Mouse (Mus musculus): ENCODE data around the gene Zmiz2. TPM values are rescaled to one million over a fixed set of nuclear protein-coding genes. Genes with fewer than 3 reads are reported as not detected.
A peak's percentile ranks its signal among the peaks of the same experiment; 100 is the strongest.
"Not testable (repeated sequence)": the region's sequence is repeated elsewhere in the genome, so short reads cannot be mapped to it uniquely, and the experiment has no call there.

The Zmiz2 gene
- polyA plus RNA-seq, 1 experiment from 2014 or later: 16.4 TPM

DNA sequence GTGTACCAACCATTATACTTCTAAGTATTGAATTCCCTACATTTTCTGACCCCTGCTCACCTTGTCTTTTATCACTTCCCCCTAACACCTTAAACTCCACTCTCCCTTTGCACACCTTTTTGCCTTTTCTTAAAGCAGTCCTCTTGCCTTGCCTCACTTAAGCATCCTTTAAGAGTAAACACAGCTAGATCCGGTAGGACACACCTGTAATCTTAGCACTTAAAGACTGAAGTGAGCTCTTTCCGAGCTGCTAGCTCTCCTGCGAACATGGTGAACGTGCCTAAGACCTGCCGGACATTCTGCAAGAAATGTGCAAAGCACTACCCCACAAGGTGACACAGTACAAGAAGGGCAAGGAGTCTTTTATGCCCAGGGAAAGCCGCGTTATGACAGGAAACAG lies 57.1 kb downstream of the Zmiz2 start:
- H3K9me3 ChIP-seq (ENCODE audit: control insufficient read depth, low read length): no peaks in the 10 kb centered on the region
- 93% methylated on average over 7 of the region's 7 CpGs for WGBS
- no peak for ATAC-seq (ENCODE audit: low FRiP score)
- no peak overlapping the region for H3K4me3 ChIP-seq (ENCODE audit: low read depth, low read length)
- H3K4me2 ChIP-seq: no peak overlapping the region
- H3K36me3 ChIP-seq (ENCODE audit: control insufficient read depth, insufficient read depth, low read length): no peaks in the 10 kb centered on the region
- no peak overlapping the region for H3K27ac ChIP-seq (ENCODE audit: low read depth, low read length)
- no peak for DNase-seq (ENCODE audit: low spot score, missing footprints)
- no peaks in the 10 kb centered on the region for H3K27me3 ChIP-seq (ENCODE audit: control insufficient read depth, insufficient read depth, low read length)
- no peak overlapping the region for H3K9ac ChIP-seq (ENCODE audit: low read length)
- H3K4me1 ChIP-seq (ENCODE audit: control insufficient read depth, insufficient read depth, low read length): peaks cover 10% of the 10 kb centered on the region

DNA sequence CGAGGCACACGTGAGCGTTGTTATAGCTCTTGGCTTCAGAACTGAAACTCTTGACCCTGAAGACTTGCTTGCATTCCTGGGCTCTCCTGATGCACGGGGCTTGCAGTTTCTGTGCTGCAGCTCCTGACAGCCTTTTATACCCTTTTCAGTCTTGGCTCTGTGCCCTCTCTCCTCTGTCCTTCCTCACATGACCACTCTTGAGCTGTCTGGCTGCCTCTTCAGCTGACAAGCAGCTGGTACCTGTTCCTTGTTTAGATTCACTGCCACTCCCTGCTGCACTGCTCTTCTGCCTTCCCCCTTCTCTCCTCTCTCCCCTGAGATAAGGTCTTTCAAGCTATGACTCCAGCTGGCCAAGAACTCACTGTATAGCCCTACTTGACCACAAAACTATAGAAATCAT lies 58.6 kb downstream of the Zmiz2 start:
- Histone ChIP-seq H3K27me3 (ENCODE audit: control insufficient read depth, insufficient read depth, low read length) (no peaks in the 10 kb centered on the region), H3K27ac (ENCODE audit: low read depth, low read length) (no peak overlapping the region), H3K36me3 (ENCODE audit: control insufficient read depth, insufficient read depth, low read length) (no peaks in the 10 kb centered on the region), H3K4me2 (no peak overlapping the region), H3K9me3 (ENCODE audit: control insufficient read depth, low read length) (no peaks in the 10 kb centered on the region), H3K4me3 (ENCODE audit: low read depth, low read length) (no peak overlapping the region), H3K9ac (ENCODE audit: low read length) (no peak overlapping the region), H3K4me1 (ENCODE audit: control insufficient read depth, insufficient read depth, low read length) (peaks cover 9% of the 10 kb centered on the region)
- DNase-seq (ENCODE audit: low spot score, missing footprints) (no peak), ATAC-seq (ENCODE audit: low FRiP score) (no peak)
- WGBS: 87% methylated on average over 4 of the region's 4 CpGs

DNA sequence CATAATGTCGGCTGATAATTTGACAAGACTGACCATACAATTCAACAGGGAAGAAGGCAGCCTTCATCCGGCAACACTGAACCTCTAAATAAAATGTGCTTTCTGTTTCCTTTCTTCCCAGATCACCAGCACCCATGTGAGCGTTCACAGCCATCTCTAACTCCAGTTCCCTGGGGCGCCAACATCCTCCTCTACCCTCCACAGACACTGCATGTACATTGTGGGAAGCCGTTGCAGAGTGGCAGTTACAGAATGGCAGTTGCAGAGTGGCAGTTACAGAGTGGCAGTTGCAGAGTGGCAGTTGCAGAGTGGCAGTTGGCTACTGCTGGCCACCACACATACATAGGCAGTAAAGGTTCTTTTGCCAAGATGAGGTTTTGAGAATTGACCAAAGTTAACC lies 59.3 kb downstream of the Zmiz2 start:
- H3K9me3 ChIP-seq (ENCODE audit: control insufficient read depth, low read length); H3K36me3 ChIP-seq (ENCODE audit: control insufficient read depth, insufficient read depth, low read length); H3K27ac ChIP-seq (ENCODE audit: low read depth, low read length); ATAC-seq (ENCODE audit: low FRiP score); H3K4me2 ChIP-seq; H3K4me1 ChIP-seq (ENCODE audit: control insufficient read depth, insufficient read depth, low read length); DNase-seq (ENCODE audit: low spot score, missing footprints); H3K9ac ChIP-seq (ENCODE audit: low read length); H3K27me3 ChIP-seq (ENCODE audit: control insufficient read depth, insufficient read depth, low read length); H3K4me3 ChIP-seq (ENCODE audit: low read depth, low read length): not testable (repeated sequence)
- 94% methylated on average over 5 of the region's 5 CpGs for WGBS

Small RNA genes lying within 50 kb of the gene (microRNA-seq; reads per million reads assigned to microRNA genes)
- 2.7 reads per million, percentile 10 among the genes with 10 or more reads in this experiment for gene Mir7651

Other genes starting within 250 kb of the Zmiz2 start
- gene A730071L15Rik, start 189.0 kb upstream of the Zmiz2 start, polyA plus RNA-seq (2014; fragmentation: Nextera tagmentation; extraction: Ambion mirVana): 0.41 and 0.57 TPM in 2 replicates
- gene Nudcd3, start 188.7 kb upstream of the Zmiz2 start, polyA plus RNA-seq (2014; fragmentation: Nextera tagmentation; extraction: Ambion mirVana): 41.4 and 46.8 TPM in 2 replicates
- not detected in 2 replicates for gene Npc1l1, start 158.9 kb upstream of the Zmiz2 start, polyA plus RNA-seq (2014; fragmentation: Nextera tagmentation; extraction: Ambion mirVana)
- 98.8 and 104 TPM in 2 replicates for gene Ddx56, start 121.3 kb upstream of the Zmiz2 start, polyA plus RNA-seq (2014; fragmentation: Nextera tagmentation; extraction: Ambion mirVana)
- gene Tmed4, start 114.2 kb upstream of the Zmiz2 start, polyA plus RNA-seq (2014; fragmentation: Nextera tagmentation; extraction: Ambion mirVana): 148 and 161 TPM in 2 replicates
- gene Ogdh, start 97.4 kb upstream of the Zmiz2 start, polyA plus RNA-seq (2014; fragmentation: Nextera tagmentation; extraction: Ambion mirVana): 80.4 and 81.3 TPM in 2 replicates
- 5,393 and 5,428 TPM in 2 replicates for gene Ppia, start 26.4 kb downstream of the Zmiz2 start, polyA plus RNA-seq (2014; fragmentation: Nextera tagmentation; extraction: Ambion mirVana)
- 966 and 1,015 TPM in 2 replicates for gene H2afv, start 55.4 kb downstream of the Zmiz2 start, polyA plus RNA-seq (2014; fragmentation: Nextera tagmentation; extraction: Ambion mirVana)
- gene Purb, start 86.8 kb downstream of the Zmiz2 start, polyA plus RNA-seq (2014; fragmentation: Nextera tagmentation; extraction: Ambion mirVana): 12.8 and 13.7 TPM in 2 replicates
- gene Myo1g, start 131.9 kb downstream of the Zmiz2 start, polyA plus RNA-seq (2014; fragmentation: Nextera tagmentation; extraction: Ambion mirVana): 0.46 and 0.92 TPM in 2 replicates
- gene Ccm2, start 157.8 kb downstream of the Zmiz2 start, polyA plus RNA-seq (2014; fragmentation: Nextera tagmentation; extraction: Ambion mirVana): 72.8 and 81.6 TPM in 2 replicates
- 37.1 and 38.4 TPM in 2 replicates for gene Nacad, start 217.0 kb downstream of the Zmiz2 start, polyA plus RNA-seq (2014; fragmentation: Nextera tagmentation; extraction: Ambion mirVana)
- 35.5 and 38.3 TPM in 2 replicates for gene Tbrg4, start 237.0 kb downstream of the Zmiz2 start, polyA plus RNA-seq (2014; fragmentation: Nextera tagmentation; extraction: Ambion mirVana)
- gene Wap, start 249.6 kb downstream of the Zmiz2 start, polyA plus RNA-seq (2014; fragmentation: Nextera tagmentation; extraction: Ambion mirVana): not detected in 2 replicates

All from midbrain, embryonic 11.5 days (tissue).